Mouse (Mus musculus) liver, embryonic 16.5 days (tissue): Measurements from ENCODE around the gene Bbs5. TPM values are rescaled to one million over a fixed set of nuclear protein-coding genes. Genes with fewer than 3 reads are reported as not detected.
"Not testable (repeated sequence)": the region's sequence is repeated elsewhere in the genome, so short reads cannot be mapped to it uniquely, and the experiment has no call there.

Experiments
- ATAC-seq: fragments of 200-750 bp; cut with Nextera tagmentation; 2 replicates; pipeline ENCODE4 v1.8.0; 2017; ENCODE audit warnings: low read depth, mild to moderate bottlenecking, moderate number of reproducible peaks, moderate library complexity
- H3K27ac ChIP-seq: fragments of 300-500 bp; sonication (generic); 2 replicates; pipeline ENCODE4 v1.5.1; 2014; ENCODE audit warnings: mild to moderate bottlenecking, low read length
- H3K27me3 ChIP-seq: fragments of 300-500 bp; sonication (generic); 2 replicates; pipeline ENCODE4 v1.6.1; 2014; ENCODE audit warnings: low read depth, low read length, mixed read lengths; ENCODE audit not compliant: control insufficient read depth, insufficient read depth
- H3K36me3 ChIP-seq: fragments of 300-500 bp; sonication (generic); 2 replicates; pipeline ENCODE4 v1.6.1; 2014; ENCODE audit warnings: mild to moderate bottlenecking; ENCODE audit not compliant: control insufficient read depth, insufficient read depth
- H3K4me1 ChIP-seq: fragments of 300-500 bp; sonication (generic); 2 replicates; pipeline ENCODE4 v1.6.1; 2014; ENCODE audit warnings: low read depth, low read length, mixed read lengths; ENCODE audit not compliant: control insufficient read depth
- H3K4me2 ChIP-seq: fragments of 300-500 bp; sonication (generic); 2 replicates; pipeline ENCODE4 v1.6.1; 2014; ENCODE audit warnings: low read depth, low read length, mixed read lengths
- H3K4me3 ChIP-seq: fragments of 300-500 bp; sonication (generic); 2 replicates; pipeline ENCODE4 v1.5.1; 2014; ENCODE audit warnings: low read depth, mild to moderate bottlenecking, low read length
- H3K9ac ChIP-seq: fragments of 300-500 bp; sonication (generic); 2 replicates; pipeline ENCODE4 v1.6.1; 2014; ENCODE audit warnings: low read depth, low read length
- H3K9me3 ChIP-seq: fragments of 300-500 bp; sonication (generic); replicated peaks from 2 replicates; pipeline ENCODE4 v1.6.1; 2016; ENCODE audit warnings: low read length; ENCODE audit not compliant: control insufficient read depth
- WGBS: fragments of 180-500 bp; shearing (Covaris S2); extraction: QIAGEN DNeasy Blood & Tissue Kit; methylation state at CpG from one replicate; pipeline ENCODE4 v1.1.7; 2014; ENCODE audit not compliant: insufficient replicate concordance; 5-methylcytosine and 5-hydroxymethylcytosine counted together
- polyA plus RNA-seq: library from polyadenylated mRNA; unstranded; fragments of >200 nt; fragmentation: Nextera tagmentation; extraction: Ambion mirVana; gene quantifications from 2 replicates; pipeline ENCODE4 v1.2.1, GENCODE M21; 2015

Gene Bbs5
- polyA plus RNA-seq, 1 experiment from 2014 or later = 2.1 TPM

- H3K9ac ChIP-seq = no peak overlapping the region
- no peak overlapping the region for H3K4me3 ChIP-seq
- H3K9me3 ChIP-seq = no peaks in the 10 kb centered on the region
- ATAC-seq = no peak
- H3K4me2 ChIP-seq = no peak overlapping the region
- no peaks in the 10 kb centered on the region for H3K27me3 ChIP-seq
- 76% methylated on average over 4 of the region's 4 CpGs for WGBS
- no peak overlapping the region for H3K27ac ChIP-seq
- no peaks in the 10 kb centered on the region for H3K36me3 ChIP-seq
- no peaks in the 10 kb centered on the region for H3K4me1 ChIP-seq
Measured at GRCm38 (mm10) chr2:69659326-69659725, 12.4 kb downstream of the Bbs5 start.

- ATAC-seq = no peak
- Histone ChIP-seq H3K27me3 (no peaks in the 10 kb centered on the region), H3K4me2 (no peak overlapping the region), H3K4me1 (no peaks in the 10 kb centered on the region), H3K9me3 (no peaks in the 10 kb centered on the region), H3K9ac (no peak overlapping the region), H3K36me3 (no peaks in the 10 kb centered on the region), H3K4me3 (no peak overlapping the region), H3K27ac (no peak overlapping the region)
- 61% methylated on average over 13 of the region's 13 CpGs for WGBS
Measured at GRCm38 (mm10) chr2:69663827-69664476, 17.0 kb downstream of the Bbs5 start.

GRCm38 (mm10) chr2:69667656-69668055 is 20.7 kb downstream of the Bbs5 start:
- no peak overlapping the region for H3K9ac ChIP-seq
- H3K4me1 ChIP-seq = no peaks in the 10 kb centered on the region
- H3K27me3 ChIP-seq = no peaks in the 10 kb centered on the region
- H3K36me3 ChIP-seq = no peaks in the 10 kb centered on the region
- no peaks in the 10 kb centered on the region for H3K9me3 ChIP-seq
- no peak overlapping the region for H3K4me3 ChIP-seq
- no peak for ATAC-seq
- 75% methylated on average over 4 of the region's 4 CpGs for WGBS
- no peak overlapping the region for H3K27ac ChIP-seq
- H3K4me2 ChIP-seq = no peak overlapping the region

- Histone ChIP-seq H3K36me3 (no peaks in the 10 kb centered on the region), H3K4me3 (no peak overlapping the region), H3K27me3 (no peaks in the 10 kb centered on the region), H3K9me3 (no peaks in the 10 kb centered on the region), H3K4me2 (no peak overlapping the region), H3K4me1 (no peaks in the 10 kb centered on the region), H3K27ac (no peak overlapping the region), H3K9ac (no peak overlapping the region)
- no peak for ATAC-seq
- 66% methylated on average over 6 of the region's 6 CpGs for WGBS
Measured at GRCm38 (mm10) chr2:69668414-69668813, 21.4 kb downstream of the Bbs5 start.

GRCm38 (mm10) chr2:69669853-69670252 is 22.9 kb downstream of the Bbs5 start, which contains the start of gene Klhl41:
Klhl41 (plus strand) TSS chr2:69670120.
- no peaks in the 10 kb centered on the region for H3K9me3 ChIP-seq
- no peak within 1 kb of the TSS for H3K9ac ChIP-seq
- no peaks in the 10 kb centered on the region for H3K4me1 ChIP-seq
- WGBS = 72% methylated on average over 9 of the region's 9 CpGs
- no peak for ATAC-seq
- H3K36me3 ChIP-seq = no peaks in the 10 kb centered on the region
- H3K4me3 ChIP-seq = no peak within 1 kb of the TSS
- no peaks in the 10 kb centered on the region for H3K27me3 ChIP-seq
- H3K27ac ChIP-seq = no peak within 1 kb of the TSS
- no peak within 1 kb of the TSS for H3K4me2 ChIP-seq

- no peaks in the 10 kb centered on the region for H3K27me3 ChIP-seq
- no peak overlapping the region for H3K4me3 ChIP-seq
- H3K9ac ChIP-seq = no peak overlapping the region
- H3K4me1 ChIP-seq = no peaks in the 10 kb centered on the region
- no peaks in the 10 kb centered on the region for H3K36me3 ChIP-seq
- no peaks in the 10 kb centered on the region for H3K9me3 ChIP-seq
- no peak overlapping the region for H3K27ac ChIP-seq
- WGBS = 59% methylated on average over 5 of the region's 5 CpGs
- no peak for ATAC-seq
- no peak overlapping the region for H3K4me2 ChIP-seq
Measured at GRCm38 (mm10) chr2:69673723-69674122, 26.8 kb downstream of the Bbs5 start.

- WGBS = 80% methylated on average over 9 of the region's 9 CpGs
- no peak overlapping the region for H3K4me3 ChIP-seq
- no peak for ATAC-seq
Measured at GRCm38 (mm10) chr2:69675266-69675665, 28.3 kb downstream of the Bbs5 start.

GRCm38 (mm10) chr2:69676713-69677112 is 29.7 kb downstream of the Bbs5 start:
- no peaks in the 10 kb centered on the region for H3K27me3 ChIP-seq
- ATAC-seq = no peak
- WGBS = 24% methylated on average over 2 of the region's 2 CpGs

More at GRCm38 (mm10) chr2:69675266-69675665, 28.3 kb downstream of the Bbs5 start:
- Histone ChIP-seq H3K4me2 (no peak overlapping the region), H3K36me3 (no peaks in the 10 kb centered on the region), H3K9ac (no peak overlapping the region), H3K4me1 (no peaks in the 10 kb centered on the region), H3K27ac (no peak overlapping the region), H3K27me3 (no peaks in the 10 kb centered on the region), H3K9me3 (no peaks in the 10 kb centered on the region)

GRCm38 (mm10) chr2:69677215-69677614 is 30.2 kb downstream of the Bbs5 start:
- not testable (repeated sequence) for H3K27ac ChIP-seq, ATAC-seq, H3K27me3 ChIP-seq, H3K4me3 ChIP-seq, H3K9me3 ChIP-seq, H3K36me3 ChIP-seq, H3K4me2 ChIP-seq, H3K9ac ChIP-seq, H3K4me1 ChIP-seq
- WGBS = 49% methylated on average over 2 of the region's 2 CpGs

More at GRCm38 (mm10) chr2:69676713-69677112, 29.7 kb downstream of the Bbs5 start:
- Histone ChIP-seq H3K27ac (no peak overlapping the region), H3K4me1 (no peaks in the 10 kb centered on the region), H3K4me3 (no peak overlapping the region), H3K4me2 (no peak overlapping the region), H3K36me3 (no peaks in the 10 kb centered on the region), H3K9me3 (no peaks in the 10 kb centered on the region), H3K9ac (no peak overlapping the region)
